Mouse (Mus musculus): ENCODE measurements around the gene D17H6S53E. TPM values are rescaled to one million over a fixed set of nuclear protein-coding genes. Genes with fewer than 3 reads are reported as not detected.

Gene D17H6S53E
- polyA plus RNA-seq, 1 experiment from 2014 or later, result 9.5 TPM

Other genes starting within 250 kb of the D17H6S53E start
- 9.6 and 10.6 TPM in 2 replicates for gene Zbtb12, start 246.9 kb upstream of the D17H6S53E start, polyA plus RNA-seq (2015; fragmentation: Nextera tagmentation; extraction: Ambion mirVana)
- not detected in 2 replicates for gene Gm20547, start 244.3 kb upstream of the D17H6S53E start, polyA plus RNA-seq (2015; fragmentation: Nextera tagmentation; extraction: Ambion mirVana)
- gene C2, start 228.1 kb upstream of the D17H6S53E start, polyA plus RNA-seq (2015; fragmentation: Nextera tagmentation; extraction: Ambion mirVana), result 1.7 and 4.0 TPM in 2 replicates
- gene Ehmt2, start 227.9 kb upstream of the D17H6S53E start, polyA plus RNA-seq (2015; fragmentation: Nextera tagmentation; extraction: Ambion mirVana), result 80.4 and 81.2 TPM in 2 replicates
- 4.1 TPM in 1 of 2 replicates, not detected in the other for gene Slc44a4, start 211.9 kb upstream of the D17H6S53E start, polyA plus RNA-seq (2015; fragmentation: Nextera tagmentation; extraction: Ambion mirVana)
- 39.1 and 43.5 TPM in 2 replicates for gene Neu1, start 195.1 kb upstream of the D17H6S53E start, polyA plus RNA-seq (2015; fragmentation: Nextera tagmentation; extraction: Ambion mirVana)
- 0.54 and 0.84 TPM in 2 replicates for gene Hspa1b, start 167.1 kb upstream of the D17H6S53E start, polyA plus RNA-seq (2015; fragmentation: Nextera tagmentation; extraction: Ambion mirVana)
- not detected in 2 replicates for gene Gm20481, start 156.5 kb upstream of the D17H6S53E start, polyA plus RNA-seq (2015; fragmentation: Nextera tagmentation; extraction: Ambion mirVana)
- 12.8 and 13.2 TPM in 2 replicates for gene Hspa1a, start 154.2 kb upstream of the D17H6S53E start, polyA plus RNA-seq (2015; fragmentation: Nextera tagmentation; extraction: Ambion mirVana)
- gene Hspa1l, start 153.7 kb upstream of the D17H6S53E start, polyA plus RNA-seq (2015; fragmentation: Nextera tagmentation; extraction: Ambion mirVana), result 1.4 and 1.5 TPM in 2 replicates
- 97.9 and 120 TPM in 2 replicates for gene Lsm2, start 144.5 kb upstream of the D17H6S53E start, polyA plus RNA-seq (2015; fragmentation: Nextera tagmentation; extraction: Ambion mirVana)
- gene Vars, start 125.4 kb upstream of the D17H6S53E start, polyA plus RNA-seq (2015; fragmentation: Nextera tagmentation; extraction: Ambion mirVana), result 57.8 and 83.6 TPM in 2 replicates
- 0.19 and 0.34 TPM in 2 replicates for gene Vwa7, start 109.8 kb upstream of the D17H6S53E start, polyA plus RNA-seq (2015; fragmentation: Nextera tagmentation; extraction: Ambion mirVana)
- gene Sapcd1, start 98.4 kb upstream of the D17H6S53E start, polyA plus RNA-seq (2015; fragmentation: Nextera tagmentation; extraction: Ambion mirVana), result 1.8 and 6.2 TPM in 2 replicates
- 2.0 and 3.3 TPM in 2 replicates for gene Msh5, start 79.6 kb upstream of the D17H6S53E start, polyA plus RNA-seq (2015; fragmentation: Nextera tagmentation; extraction: Ambion mirVana)
- 76.6 and 156 TPM in 2 replicates for gene Clic1, start 76.4 kb upstream of the D17H6S53E start, polyA plus RNA-seq (2015; fragmentation: Nextera tagmentation; extraction: Ambion mirVana)
- 244 and 261 TPM in 2 replicates for gene Ddah2, start 67.3 kb upstream of the D17H6S53E start, polyA plus RNA-seq (2015; fragmentation: Nextera tagmentation; extraction: Ambion mirVana)
- 0.19 TPM in 1 of 2 replicates, not detected in the other for gene Ly6g6c, start 61.0 kb upstream of the D17H6S53E start, polyA plus RNA-seq (2015; fragmentation: Nextera tagmentation; extraction: Ambion mirVana)
- gene Mpig6b, start 60.2 kb upstream of the D17H6S53E start, polyA plus RNA-seq (2015; fragmentation: Nextera tagmentation; extraction: Ambion mirVana), result 0.17 and 0.24 TPM in 2 replicates
- 0.65 and 1.3 TPM in 2 replicates for gene Ly6g6e, start 49.5 kb upstream of the D17H6S53E start, polyA plus RNA-seq (2015; fragmentation: Nextera tagmentation; extraction: Ambion mirVana)
- gene Ly6g6d, start 48.3 kb upstream of the D17H6S53E start, polyA plus RNA-seq (2015; fragmentation: Nextera tagmentation; extraction: Ambion mirVana), result 0.74 and 2.8 TPM in 2 replicates
- gene Ly6g6f, start 40.8 kb upstream of the D17H6S53E start, polyA plus RNA-seq (2015; fragmentation: Nextera tagmentation; extraction: Ambion mirVana), result 0.32 TPM in 1 of 2 replicates, not detected in the other
- gene Abhd16a, start 37.1 kb upstream of the D17H6S53E start, polyA plus RNA-seq (2015; fragmentation: Nextera tagmentation; extraction: Ambion mirVana), result 110 TPM in 2 replicates
- not detected in 2 replicates for gene Ly6g5c, start 18.1 kb upstream of the D17H6S53E start, polyA plus RNA-seq (2015; fragmentation: Nextera tagmentation; extraction: Ambion mirVana)
- 1.0 and 1.5 TPM in 2 replicates for gene Ly6g5b, start 10.9 kb upstream of the D17H6S53E start, polyA plus RNA-seq (2015; fragmentation: Nextera tagmentation; extraction: Ambion mirVana)
- gene Gpank1, start 4.9 kb upstream of the D17H6S53E start, polyA plus RNA-seq (2015; fragmentation: Nextera tagmentation; extraction: Ambion mirVana), result 22.4 and 22.8 TPM in 2 replicates
- gene Csnk2b, start 4.3 kb upstream of the D17H6S53E start, polyA plus RNA-seq (2015; fragmentation: Nextera tagmentation; extraction: Ambion mirVana), result 312 and 350 TPM in 2 replicates
- gene Apom, start 5.7 kb downstream of the D17H6S53E start, polyA plus RNA-seq (2015; fragmentation: Nextera tagmentation; extraction: Ambion mirVana), result 0.20 and 0.84 TPM in 2 replicates
- 54.7 and 62.7 TPM in 2 replicates for gene Bag6, start 8.8 kb downstream of the D17H6S53E start, polyA plus RNA-seq (2015; fragmentation: Nextera tagmentation; extraction: Ambion mirVana)
- gene Prrc2a, start 38.5 kb downstream of the D17H6S53E start, polyA plus RNA-seq (2015; fragmentation: Nextera tagmentation; extraction: Ambion mirVana), result 155 TPM in 2 replicates
- 12.1 and 12.3 TPM in 2 replicates for gene Aif1, start 49.7 kb downstream of the D17H6S53E start, polyA plus RNA-seq (2015; fragmentation: Nextera tagmentation; extraction: Ambion mirVana)
- 8.3 and 12.1 TPM in 2 replicates for gene Lst1, start 62.1 kb downstream of the D17H6S53E start, polyA plus RNA-seq (2015; fragmentation: Nextera tagmentation; extraction: Ambion mirVana)
- 0.63 and 7.3 TPM in 2 replicates for gene Ltb, start 68.1 kb downstream of the D17H6S53E start, polyA plus RNA-seq (2015; fragmentation: Nextera tagmentation; extraction: Ambion mirVana)
- gene Tnf, start 75.6 kb downstream of the D17H6S53E start, polyA plus RNA-seq (2015; fragmentation: Nextera tagmentation; extraction: Ambion mirVana), result 0.09 and 0.28 TPM in 2 replicates
- 0.75 and 0.77 TPM in 2 replicates for gene Lta, start 79.0 kb downstream of the D17H6S53E start, polyA plus RNA-seq (2015; fragmentation: Nextera tagmentation; extraction: Ambion mirVana)
- 0.40 TPM in 1 of 2 replicates, not detected in the other for gene Gm16181, start 94.5 kb downstream of the D17H6S53E start, polyA plus RNA-seq (2015; fragmentation: Nextera tagmentation; extraction: Ambion mirVana)
- 116 and 126 TPM in 2 replicates for gene Atp6v1g2, start 107.3 kb downstream of the D17H6S53E start, polyA plus RNA-seq (2015; fragmentation: Nextera tagmentation; extraction: Ambion mirVana)
- gene Nfkbil1, start 109.4 kb downstream of the D17H6S53E start, polyA plus RNA-seq (2015; fragmentation: Nextera tagmentation; extraction: Ambion mirVana), result 11.2 and 12.1 TPM in 2 replicates
- 334 and 376 TPM in 2 replicates for gene Ddx39b, start 115.4 kb downstream of the D17H6S53E start, polyA plus RNA-seq (2015; fragmentation: Nextera tagmentation; extraction: Ambion mirVana)
- 143 and 196 TPM in 2 replicates for gene H2-D1, start 136.4 kb downstream of the D17H6S53E start, polyA plus RNA-seq (2015; fragmentation: Nextera tagmentation; extraction: Ambion mirVana)
- gene H2-Q1, start 194.0 kb downstream of the D17H6S53E start, polyA plus RNA-seq (2015; fragmentation: Nextera tagmentation; extraction: Ambion mirVana), result 0.09 and 0.14 TPM in 2 replicates
- 3.1 and 3.9 TPM in 2 replicates for gene H2-Q2, start 215.9 kb downstream of the D17H6S53E start, polyA plus RNA-seq (2015; fragmentation: Nextera tagmentation; extraction: Ambion mirVana)

All from neural tube, embryonic 15.5 days (tissue).